Mouse (Mus musculus) layer of hippocampus, adult 9-11 months (tissue): ENCODE results near the gene Agl.
"Not testable (repeated sequence)": the region's sequence is repeated elsewhere in the genome, so short reads cannot be mapped to it uniquely, and the experiment has no call there.

Experiments used
- DNase-seq: peaks from one replicate; pipeline ENCODE4 v3.0.0; 2022

The Agl gene

DNA sequence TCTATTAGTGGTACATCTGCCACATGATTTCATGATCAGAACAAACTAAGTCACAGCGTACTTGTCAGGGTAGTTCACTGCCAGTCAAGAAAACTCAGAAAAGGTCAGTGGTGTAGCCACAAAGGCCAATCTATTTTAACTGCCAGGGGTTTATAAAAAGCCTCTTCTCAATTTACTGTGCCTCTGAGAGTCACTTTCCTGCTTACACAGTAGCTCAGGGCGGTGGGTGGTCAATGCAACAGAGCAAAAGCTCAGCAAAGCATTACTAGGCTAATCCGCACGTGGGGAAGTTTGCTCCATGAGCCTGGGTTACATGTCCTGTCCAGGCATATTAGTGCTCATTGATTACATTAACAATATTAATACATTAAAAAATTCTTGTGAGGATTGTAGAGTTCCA, 8.0 kb upstream of the Agl start:
- no peak for DNase-seq

DNA sequence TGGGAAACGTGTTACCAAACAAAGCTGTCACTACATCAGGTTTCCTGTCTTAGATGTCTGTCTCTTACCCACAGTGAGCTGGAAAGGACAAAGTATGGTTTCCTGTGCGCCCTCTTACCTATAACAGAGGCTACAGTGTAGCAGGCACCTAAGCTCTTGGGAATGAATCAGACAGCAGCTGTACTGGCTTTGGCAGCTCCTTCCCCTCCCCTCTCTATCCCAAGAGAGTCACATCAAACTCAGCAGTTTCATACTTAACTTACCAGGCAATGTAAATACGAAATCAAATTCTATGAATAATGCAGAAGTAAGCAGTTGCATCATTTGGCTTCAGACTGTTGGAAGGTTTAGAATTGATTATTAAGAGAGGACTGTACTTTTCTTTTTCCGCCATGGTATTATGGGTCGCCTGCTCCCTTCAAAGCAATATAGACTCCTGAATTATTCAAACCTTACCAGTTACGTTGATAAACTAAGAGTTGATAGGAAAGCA, 7.4 kb upstream of the Agl start:
- no peak for DNase-seq

DNA sequence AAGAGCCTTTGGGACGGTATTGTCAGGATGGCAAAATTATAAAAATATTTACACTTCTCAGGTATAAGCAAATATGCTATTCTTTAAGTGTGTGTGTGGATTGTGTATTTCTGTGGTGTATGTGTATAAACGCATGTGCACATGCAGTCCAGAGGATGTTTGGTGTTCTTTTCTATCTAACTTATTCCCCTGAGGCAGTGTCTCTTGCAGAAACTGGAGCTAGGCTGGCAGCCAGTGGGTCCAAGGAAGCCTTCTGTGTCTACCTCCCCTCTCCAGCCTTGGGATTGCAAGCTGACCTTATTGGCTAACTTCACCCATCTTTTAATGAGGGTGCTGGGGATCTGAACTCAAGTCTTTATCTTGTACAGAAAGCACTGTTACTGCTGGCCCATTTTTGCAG, 5.0 kb upstream of the Agl start:
- DNase-seq: no peak

- DNase-seq: not testable (repeated sequence)
These were observed 2.4 kb upstream of the Agl start for GRCm38 (mm10) chr3:116810351-116810750.

- DNase-seq: no peak
These were observed 1.3 kb upstream of the Agl start for GRCm38 (mm10) chr3:116809221-116809620.

GRCm38 (mm10) chr3:116808507-116809217, 696 bp upstream of the Agl start:
- peak; percentile 25 for DNase-seq

DNA sequence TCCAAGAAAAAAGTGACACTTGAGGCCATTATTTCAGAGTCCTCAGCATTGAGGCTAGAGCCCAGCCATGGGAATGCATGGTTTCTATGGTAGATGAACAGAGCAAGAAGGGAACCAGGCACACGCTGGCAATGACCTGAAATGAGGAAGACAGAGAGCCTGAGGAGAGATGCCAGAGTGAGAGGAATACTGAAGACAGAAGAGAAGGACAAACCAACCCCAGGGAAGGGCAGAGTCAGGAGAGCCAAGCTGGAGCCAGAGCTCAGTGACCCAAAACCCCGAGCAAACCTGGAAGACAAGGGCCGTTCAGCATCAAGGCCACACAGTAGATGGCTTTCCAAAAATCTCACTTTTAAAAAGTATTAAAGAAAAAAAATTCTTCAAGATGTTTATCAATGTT, 2.1 kb downstream of the Agl start:
- no peak for DNase-seq

DNA sequence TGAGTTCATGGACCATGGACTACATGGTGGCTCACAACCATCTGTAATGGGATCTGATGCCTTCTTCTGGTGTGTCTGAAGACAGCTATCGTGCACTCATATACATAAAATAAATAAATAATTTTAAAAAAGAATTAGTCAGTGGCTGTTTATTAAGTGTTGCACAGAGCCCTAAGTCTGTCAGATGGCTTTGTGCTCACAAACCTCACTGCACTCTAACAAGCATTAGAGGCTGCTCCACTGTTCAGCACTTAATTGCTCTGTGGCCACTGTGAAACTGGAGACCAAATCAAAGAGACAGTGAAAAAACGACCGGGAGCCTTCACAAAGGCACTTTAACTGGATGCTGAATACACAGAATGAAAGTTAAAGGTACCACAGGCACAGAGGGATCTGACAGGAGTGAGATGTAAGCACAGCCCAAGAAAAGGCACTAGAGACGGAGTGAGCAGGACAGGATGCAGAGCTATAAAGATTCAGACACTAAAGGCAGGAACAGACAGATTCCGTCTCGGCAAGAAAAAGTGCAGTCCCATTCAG, 3.1 kb downstream of the Agl start:
- no peak for DNase-seq

- no peak for DNase-seq
These were observed 6.2 kb downstream of the Agl start for GRCm38 (mm10) chr3:116801755-116802154.

DNA sequence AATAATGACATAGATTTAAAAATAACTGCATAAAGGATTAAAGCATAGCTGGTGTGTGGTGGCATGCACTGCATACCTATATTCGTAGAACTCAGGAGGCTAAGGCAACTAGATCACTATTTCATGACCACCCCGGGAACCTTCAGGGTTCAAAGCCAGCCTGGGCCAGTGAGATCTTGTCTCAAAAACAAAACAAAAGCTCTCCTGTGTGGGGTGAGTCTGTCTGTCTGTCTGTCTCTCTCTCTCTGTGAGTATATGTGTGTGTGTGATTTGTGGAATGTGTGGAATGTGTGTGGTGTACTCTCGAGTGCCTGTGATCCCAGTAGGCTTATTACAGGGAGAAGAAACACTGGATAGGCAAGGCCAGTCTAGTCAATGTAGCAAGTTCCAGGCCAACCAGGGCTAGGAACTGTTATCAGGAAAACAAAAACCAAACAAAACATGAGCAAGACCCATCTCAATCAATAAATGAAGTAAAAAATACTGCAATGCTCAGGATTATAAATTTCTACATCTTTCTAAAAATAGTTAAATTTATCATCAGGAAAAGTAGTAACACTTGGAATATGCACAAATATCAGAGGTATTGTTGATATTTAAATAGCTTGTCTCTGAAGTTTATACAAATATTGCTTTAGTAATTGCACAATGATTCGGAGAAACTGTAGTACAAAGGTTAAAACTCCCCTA, 9.0 kb downstream of the Agl start:
- no peak for DNase-seq

DNA sequence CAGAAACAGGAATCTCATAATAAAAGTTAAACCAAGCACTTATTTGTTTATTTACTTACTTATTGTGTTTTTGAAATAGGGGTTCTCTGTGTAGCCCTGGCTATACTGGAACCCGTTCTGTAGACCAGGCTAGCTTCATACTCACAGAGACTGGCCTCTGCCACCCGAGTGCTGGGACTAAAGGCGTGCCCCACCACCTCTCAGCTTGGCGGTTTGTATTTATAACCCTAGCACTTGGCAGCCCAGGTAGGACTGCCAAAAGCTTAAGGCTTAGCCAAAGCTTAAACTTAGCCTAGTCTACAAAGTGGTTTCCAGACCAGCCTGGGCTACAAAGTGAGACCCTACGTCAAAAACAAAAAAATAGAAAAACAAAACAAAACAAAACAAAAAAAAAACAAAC, 19.1 kb downstream of the Agl start:
- no peak for DNase-seq

DNA sequence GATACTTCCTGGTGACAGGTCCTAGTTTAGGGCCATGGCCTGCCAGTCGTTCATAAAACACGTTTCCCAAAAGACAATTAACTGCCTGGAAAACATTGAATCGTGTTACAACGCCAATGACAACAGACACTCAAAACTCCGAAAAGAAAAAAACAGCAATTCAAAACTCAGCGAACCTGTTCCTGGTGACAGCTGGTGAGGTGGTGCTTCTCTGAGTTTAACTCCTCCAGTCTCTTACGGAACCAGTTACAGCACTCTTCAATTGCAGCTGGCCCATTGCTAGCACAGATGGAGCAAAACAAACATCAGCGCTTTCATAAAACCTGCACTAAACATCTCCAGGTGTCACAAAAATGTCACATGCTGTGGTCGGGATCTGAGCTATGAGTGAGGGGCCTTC, 21.4 kb downstream of the Agl start:
- no peak for DNase-seq

- no peak for DNase-seq
These were observed 22.1 kb downstream of the Agl start for GRCm38 (mm10) chr3:116785820-116786219.

- DNase-seq: no peak
These were observed 23.2 kb downstream of the Agl start for GRCm38 (mm10) chr3:116784811-116785210.

DNA sequence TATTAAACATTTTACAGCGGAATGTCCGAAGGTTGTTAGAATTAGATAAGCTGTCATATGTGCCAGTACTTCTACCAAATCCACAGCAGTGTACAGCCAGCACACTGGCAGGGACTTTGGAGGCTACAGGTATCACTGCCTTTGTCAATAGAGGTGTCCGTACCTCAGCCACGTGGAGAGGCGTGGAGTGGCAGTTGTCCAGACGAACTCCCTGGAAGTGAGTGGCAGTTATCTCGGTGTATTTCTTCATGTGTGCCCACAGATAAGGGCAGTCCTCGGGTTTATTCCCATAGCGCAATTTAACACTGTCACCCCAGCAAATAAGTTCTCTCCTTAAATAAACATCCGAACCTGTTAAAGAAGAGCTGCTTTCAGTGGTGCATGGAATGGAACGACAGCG, 23.7 kb downstream of the Agl start:
- no peak for DNase-seq

DNA sequence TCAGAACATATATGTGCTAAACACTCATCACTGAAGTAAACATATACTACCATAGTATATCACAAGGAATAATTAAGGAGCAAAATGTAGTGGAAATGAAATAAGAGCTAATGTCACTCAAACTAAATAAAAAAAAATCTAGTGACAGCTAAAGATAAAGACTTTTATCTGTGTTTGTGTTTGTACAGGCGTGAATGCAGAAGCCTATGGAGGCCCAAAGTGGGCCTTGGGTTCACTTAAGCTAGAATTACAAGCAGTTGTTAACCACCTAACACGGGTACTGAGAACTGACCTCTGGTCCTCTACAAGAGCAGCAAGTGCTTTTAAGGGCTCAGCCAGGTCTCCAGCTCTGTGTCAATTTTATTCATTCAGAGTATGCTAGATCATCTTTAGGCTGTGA, 31.0 kb downstream of the Agl start:
- no peak for DNase-seq

GRCm38 (mm10) chr3:116773836-116774235, 34.1 kb downstream of the Agl start:
- DNase-seq: no peak

DNA sequence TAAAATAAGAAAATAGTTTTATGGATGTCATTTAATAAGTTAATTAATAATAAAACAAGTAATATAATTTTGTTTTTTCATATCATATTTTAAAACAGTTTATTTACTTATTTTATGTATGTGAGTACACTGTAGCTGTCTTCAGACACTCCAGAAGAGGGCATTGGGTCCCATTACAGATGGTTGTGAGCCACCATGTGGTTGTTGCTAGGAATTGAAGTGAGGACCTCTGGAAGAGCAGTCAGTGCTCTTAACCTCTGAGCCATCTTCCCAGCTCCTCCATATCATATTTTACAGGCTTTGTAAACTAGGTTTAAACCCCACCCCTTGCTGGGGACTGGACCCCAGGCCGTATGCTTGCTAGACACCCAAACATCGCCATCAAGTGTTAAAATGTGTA, 36.4 kb downstream of the Agl start:
- no peak for DNase-seq

- DNase-seq: not testable (repeated sequence)
These were observed 41.0 kb downstream of the Agl start for GRCm38 (mm10) chr3:116766963-116767362.

DNA sequence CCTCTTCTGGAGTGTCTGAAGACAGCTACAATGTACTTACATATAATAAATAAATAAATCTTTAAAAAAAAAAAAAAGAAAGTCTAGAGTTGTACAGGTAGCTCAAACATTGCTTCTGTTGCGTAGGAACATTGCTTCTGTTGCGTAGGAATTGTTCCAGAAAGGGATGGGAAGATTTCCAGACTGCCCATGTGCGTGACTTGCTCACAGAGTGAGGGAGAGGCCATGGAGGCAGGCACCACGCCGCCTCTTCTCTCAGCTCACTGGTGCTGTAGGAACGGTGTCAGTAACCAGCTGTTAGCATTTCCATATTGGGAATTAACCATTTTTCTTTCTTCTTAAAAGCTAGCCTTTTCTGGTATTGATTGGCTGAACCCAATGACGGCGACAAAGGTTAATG, 55.1 kb downstream of the Agl start:
- DNase-seq: peak; percentile 24

DNA sequence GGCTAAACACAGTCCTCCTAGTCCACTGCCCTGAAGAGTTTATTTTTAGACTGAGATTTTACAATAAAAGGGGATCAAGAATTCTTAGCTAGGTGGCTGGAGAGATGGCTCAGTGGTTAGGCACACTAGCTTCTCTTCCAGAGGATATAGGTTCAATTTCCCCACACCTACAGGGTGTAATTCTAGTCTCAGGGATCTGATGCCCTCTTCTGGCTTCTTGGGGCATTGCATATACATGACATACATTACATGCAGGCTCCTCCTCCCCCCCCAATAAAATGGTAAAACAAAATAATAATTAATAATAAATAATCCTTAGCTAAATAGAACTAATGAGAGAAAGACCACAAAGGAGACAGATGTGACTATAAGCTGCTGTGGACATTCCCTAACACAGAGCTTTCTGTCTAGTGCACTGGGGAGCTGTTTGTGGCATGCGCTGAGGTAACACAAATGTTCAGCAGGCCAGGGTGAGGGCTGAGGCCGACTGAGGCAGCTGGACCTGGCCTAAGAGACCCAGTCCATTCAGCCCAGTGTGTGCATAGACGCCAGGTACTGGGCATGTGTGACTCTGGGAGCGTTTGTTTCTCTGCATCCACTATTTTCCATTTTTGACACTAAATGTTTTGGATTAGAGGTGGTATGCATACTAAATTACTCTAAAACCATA, 56.6 kb downstream of the Agl start:
- peak; percentile 40 for DNase-seq

- peak; percentile 22 for DNase-seq
These were observed 59.4 kb downstream of the Agl start for GRCm38 (mm10) chr3:116748391-116749170.

DNA sequence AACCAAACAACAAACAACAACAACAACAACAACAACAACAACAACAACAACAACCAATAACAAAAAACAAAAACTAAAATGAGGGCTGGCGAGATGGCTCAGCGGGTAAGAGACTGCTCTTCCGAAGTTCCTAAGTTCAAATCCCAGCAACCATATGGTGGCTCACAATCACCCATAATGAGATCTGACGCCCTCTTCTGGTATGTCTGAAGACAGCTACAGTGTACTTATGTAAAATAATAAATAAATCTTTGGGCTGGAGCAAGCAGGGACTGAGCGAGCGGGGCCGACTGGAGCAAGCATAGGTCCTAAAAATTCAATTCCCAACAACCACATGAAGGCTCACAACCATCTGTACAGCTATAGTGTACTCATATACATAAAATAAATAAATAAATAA, 60.3 kb downstream of the Agl start:
- not testable (repeated sequence) for DNase-seq
